Mouse (Mus musculus): ENCODE measurements around the gene Slc43a2.

DNA sequence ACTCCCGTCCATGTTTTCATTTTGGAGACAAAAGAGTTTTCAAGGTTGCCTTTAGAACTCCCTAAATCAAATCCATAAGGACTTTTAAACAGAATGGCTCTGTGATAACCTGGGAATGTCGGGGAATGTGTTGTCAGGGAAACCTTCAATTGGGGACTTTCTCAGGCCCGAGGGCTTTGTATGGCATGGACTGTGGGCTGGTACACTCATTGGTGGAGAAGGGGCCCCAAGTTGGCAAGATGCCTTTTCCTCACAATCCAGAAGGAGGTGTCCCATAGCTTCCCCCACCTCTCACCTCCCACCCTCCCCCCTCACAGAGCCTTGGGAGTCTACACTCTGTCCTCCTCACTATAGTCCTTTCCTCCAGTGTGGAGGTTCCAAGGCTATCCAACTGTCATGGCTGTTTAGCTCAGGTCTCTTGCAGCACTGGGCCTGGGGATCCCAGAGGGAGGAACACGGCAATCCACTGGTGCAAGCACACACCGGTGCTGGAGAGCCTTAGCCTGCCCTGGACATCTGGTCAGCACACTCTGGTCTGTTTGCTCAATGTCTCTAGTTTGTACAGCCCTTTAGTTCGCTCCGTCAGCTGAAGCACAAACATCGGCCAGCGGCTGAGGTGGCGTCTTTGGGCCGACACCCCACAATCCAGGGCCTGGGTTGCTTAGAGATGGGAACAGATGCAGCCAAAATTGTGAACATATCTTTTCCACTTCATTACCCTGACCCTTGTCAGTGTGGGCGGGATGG lies 18.9 kb downstream of the Slc43a2 start:
- TF ChIP-seq EP300 (optimal IDR thresholded peaks at IDR 0.05) (no peak), CTCF (IDR thresholded peaks at IDR 0.05; ENCODE audit: low read depth) (no peak)

Data from stomach, postnatal 0 days (tissue).